Mouse (Mus musculus): Measurements from ENCODE around the gene Ube2e1. TPM values are rescaled to one million over a fixed set of nuclear protein-coding genes. Genes with fewer than 3 reads are reported as not detected.
A peak's percentile ranks its signal among the peaks of the same experiment; 100 is the strongest.

Gene Ube2e1
- total RNA-seq, 2 experiments from 2014 or later, result 33.7 to 35.7 TPM

- intact Hi-C loops (cut with DNase I), result no loop called here
- peak; percentile 45 to 49 for DNase-seq
These were observed 618 bp downstream of the Ube2e1 start for GRCm38 (mm10) chr14:18330789-18331692.

- intact Hi-C loops (cut with DNase I), result no loop called here
- peak; percentile 36 to 53 for DNase-seq
These were observed 4.5 kb downstream of the Ube2e1 start for GRCm38 (mm10) chr14:18326968-18327672.

- no peak for DNase-seq
- intact Hi-C loops (cut with DNase I), result no loop called here
These were observed 13.9 kb downstream of the Ube2e1 start for GRCm38 (mm10) chr14:18317457-18318411.

DNA sequence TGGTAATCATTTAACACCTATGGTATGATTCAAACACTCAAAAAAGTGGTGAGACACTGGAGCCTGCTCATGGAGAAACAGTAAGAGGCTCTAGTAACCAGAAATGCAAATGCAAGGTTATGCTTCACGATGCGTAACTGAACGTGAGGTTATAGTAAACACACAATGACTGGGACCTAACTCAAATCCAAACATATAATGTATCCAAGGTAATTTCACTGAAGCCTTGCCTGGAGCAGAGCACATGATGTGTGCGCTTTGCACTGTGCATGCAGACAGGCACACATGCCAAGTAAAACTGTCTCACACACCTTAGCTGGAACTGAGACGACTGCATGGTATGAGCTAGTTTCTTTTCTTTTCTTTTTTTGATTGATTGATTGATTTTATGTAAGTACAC is 27.5 kb downstream of the Ube2e1 start:
- DNase-seq, result no peak
- intact Hi-C loops (cut with DNase I), result no loop called here

DNA sequence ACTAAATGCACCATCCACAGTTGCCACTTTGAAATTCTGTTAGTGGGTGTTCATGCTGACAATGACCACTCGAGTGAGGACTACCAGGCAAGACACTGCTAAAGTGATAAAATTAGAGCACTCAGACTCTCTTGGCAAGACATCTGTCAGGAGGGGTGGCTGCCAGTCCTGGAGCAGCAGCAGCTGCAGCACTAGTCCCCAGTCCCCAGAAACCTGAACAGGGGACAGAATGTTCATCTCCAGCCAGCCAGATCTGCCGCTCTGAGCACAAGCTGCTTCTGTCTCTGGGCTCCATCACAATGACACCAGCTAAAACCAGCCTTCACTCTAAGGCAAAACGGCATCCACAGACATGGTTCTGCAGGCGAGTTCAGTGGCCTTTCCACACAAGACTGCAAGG is 28.4 kb downstream of the Ube2e1 start:
- intact Hi-C loops (cut with DNase I), result no loop called here
- DNase-seq, result peak; percentile 53 to 59

- DNase-seq, result no peak
- intact Hi-C loops (cut with DNase I), result no loop called here
These were observed 28.9 kb downstream of the Ube2e1 start for GRCm38 (mm10) chr14:18302750-18303149.

DNA sequence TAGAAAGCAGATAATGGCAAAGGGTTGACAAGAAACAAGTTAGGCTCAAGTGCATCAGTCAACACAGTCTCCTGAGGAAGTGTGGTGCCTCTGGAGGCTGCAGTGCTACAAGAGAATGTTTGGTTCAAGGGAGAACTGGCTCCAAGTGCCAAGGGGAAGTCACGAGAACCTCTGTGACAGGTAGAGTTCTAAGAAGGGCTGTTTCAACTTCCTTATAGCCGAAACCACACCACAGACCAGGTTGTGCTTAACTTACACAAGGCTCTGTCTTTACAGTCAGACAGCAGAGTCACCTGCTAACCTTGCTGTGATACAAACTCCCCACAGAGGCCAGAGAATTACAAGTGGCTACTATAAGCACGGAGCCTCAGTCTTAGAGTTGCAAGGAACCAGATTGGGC is 30.1 kb downstream of the Ube2e1 start:
- intact Hi-C loops (cut with DNase I), result no loop called here

GRCm38 (mm10) chr14:18300676-18301075 is 31.0 kb downstream of the Ube2e1 start:
- intact Hi-C loops (cut with DNase I), result no loop called here
- DNase-seq, result no peak

More for the DNA sequence above, 30.1 kb downstream of the Ube2e1 start:
- DNase-seq, result no peak

GRCm38 (mm10) chr14:18298874-18299273 is 32.8 kb downstream of the Ube2e1 start:
- DNase-seq, result no peak
- intact Hi-C loops (cut with DNase I), result no loop called here

DNA sequence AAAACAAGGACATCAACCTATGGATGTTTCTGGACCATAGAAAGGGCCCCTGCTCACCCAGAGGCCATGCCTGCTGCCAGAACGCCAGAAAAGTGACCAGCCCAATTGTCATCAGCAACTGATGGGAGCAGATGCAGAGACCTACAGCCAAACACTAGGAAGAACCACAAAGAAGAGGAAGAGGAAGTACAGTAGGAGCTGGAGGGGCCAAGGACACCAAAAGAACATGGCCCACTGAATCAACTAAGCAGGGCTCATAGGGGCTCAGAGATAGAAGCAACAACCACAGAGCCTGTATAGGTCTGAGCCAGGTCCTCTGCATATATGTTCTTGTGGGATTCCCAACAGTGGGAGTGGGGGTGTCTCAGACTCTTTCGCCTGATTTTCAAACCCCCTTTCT is 34.2 kb downstream of the Ube2e1 start:
- intact Hi-C loops (cut with DNase I), result no loop called here
- no peak for DNase-seq

DNA sequence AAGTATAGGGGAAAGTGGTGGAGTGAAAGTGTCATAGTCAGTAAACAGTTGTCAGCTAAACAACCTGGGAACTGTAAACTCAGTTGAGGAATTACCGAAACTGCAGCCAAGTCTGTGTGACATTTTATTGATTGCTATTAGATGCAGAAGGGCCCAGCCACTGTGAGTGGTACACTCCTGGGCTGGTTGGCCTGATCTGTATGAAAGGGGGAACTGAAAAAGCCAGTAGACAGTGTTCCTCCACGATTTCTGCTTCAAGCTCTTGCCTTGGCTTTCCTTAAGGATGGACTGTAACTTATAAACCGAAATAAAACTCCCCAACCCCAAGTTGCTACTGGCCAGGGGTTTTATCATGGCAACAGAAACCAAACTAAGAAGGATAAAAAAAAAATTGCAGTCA is 39.1 kb downstream of the Ube2e1 start:
- intact Hi-C loops (cut with DNase I), result no loop called here
- no peak for DNase-seq

- intact Hi-C loops (cut with DNase I), result no loop called here
- no peak for DNase-seq
These were observed 39.5 kb downstream of the Ube2e1 start for GRCm38 (mm10) chr14:18292111-18292510.

DNA sequence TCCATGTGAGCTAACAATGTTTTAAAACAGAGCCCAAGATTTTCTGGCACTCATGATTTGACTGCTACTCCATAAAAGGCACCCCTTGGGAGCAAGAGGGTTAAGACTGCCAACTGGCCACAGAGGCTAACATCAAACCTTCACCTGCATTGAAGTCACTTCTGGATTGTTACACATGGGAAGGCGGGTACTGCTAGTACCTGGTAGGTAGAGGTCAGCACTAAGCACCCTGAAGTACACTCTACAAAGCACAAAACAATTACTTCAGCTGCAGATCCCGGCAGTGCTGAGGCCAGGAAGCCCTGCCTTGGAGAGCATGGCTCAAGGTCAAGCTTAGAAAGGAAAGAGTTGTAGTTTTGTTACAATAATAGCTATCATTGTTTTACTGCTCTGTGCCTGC is 44.3 kb downstream of the Ube2e1 start:
- no peak for DNase-seq
- intact Hi-C loops (cut with DNase I), result no loop called here

GRCm38 (mm10) chr14:18286441-18286840 is 45.2 kb downstream of the Ube2e1 start:
- intact Hi-C loops (cut with DNase I), result no loop called here

DNA sequence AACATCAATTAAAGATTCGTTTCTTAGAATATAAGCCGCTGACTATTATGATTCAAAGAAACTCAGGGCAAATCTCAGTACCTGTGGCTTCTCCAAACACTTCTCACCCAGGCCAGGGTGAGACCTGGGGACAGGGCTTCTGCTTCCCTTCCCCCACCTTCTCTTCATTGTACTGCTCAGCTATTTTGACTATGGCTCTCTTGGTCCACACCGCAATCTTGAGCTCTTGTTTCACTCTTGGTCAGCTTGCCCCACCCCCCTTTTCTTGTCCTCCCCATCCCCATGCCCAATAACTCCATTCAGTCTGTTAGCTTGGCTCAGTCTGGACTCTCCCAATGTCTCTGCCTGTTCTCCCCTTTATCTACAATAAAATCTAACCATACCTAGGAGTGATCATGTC is 46.2 kb downstream of the Ube2e1 start:
- no peak for DNase-seq
- intact Hi-C loops (cut with DNase I), result no loop called here

More at GRCm38 (mm10) chr14:18286441-18286840, 45.2 kb downstream of the Ube2e1 start:
- no peak for DNase-seq

DNA sequence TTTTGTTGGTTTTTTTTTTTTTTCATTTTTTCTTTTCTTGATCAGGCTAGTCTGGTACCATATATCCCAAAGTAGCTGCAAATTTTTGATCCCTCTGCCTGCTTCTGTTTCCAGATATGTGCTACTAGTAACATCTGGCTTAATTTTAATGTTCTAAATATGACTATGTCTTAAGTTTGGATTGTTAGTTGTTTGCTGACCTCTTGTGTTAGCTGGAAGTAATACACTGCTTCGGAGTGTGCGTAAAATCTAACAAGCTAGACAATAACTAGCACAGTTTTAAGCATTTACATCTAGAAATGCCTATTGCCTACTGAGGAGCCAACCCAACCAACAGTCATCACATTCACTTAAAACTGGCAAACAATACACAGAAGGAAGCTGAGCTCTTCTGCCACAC is 47.1 kb downstream of the Ube2e1 start:
- peak in 1 of 2 experiments; percentile 33 for DNase-seq
- intact Hi-C loops (cut with DNase I), result loop anchor here (5.0 kb wide), 2 partner anchors 72 to 117 kb away; no protein-coding TSS in a partner anchor

GRCm38 (mm10) chr14:18280375-18280774 is 51.3 kb downstream of the Ube2e1 start:
- DNase-seq, result no peak
- intact Hi-C loops (cut with DNase I), result loop anchor here (5.0 kb wide), 2 partner anchors 68 to 113 kb away; no protein-coding TSS in a partner anchor

GRCm38 (mm10) chr14:18274526-18274925 is 57.1 kb downstream of the Ube2e1 start:
- intact Hi-C loops (cut with DNase I), result loop anchor here (5.0 to 10.0 kb wide), 2 partner anchors 63 to 620 kb away; no protein-coding TSS in a partner anchor

DNA sequence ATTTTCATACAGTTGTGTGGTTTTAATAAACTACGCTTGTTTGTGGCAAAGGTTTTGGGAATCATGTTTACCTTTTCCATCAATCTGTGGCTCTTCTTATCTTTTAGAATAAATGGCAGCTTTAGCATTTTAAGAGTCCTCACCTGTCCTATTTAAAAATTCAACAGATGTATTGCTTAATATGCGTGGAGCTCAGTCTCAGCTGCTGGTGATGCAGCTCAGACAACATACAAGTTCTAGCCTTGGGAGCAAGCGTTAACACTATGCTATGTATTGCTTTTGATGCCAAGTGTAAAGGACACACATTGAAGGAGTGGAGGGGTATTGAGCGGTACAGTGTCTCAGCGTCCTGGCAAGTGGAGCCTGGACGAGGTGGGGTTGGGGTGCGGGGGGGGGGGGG is 60.0 kb downstream of the Ube2e1 start:
- intact Hi-C loops (cut with DNase I), result loop anchor here (2.0 to 10.0 kb wide), 3 partner anchors 33 to 617 kb away; partner anchors contain the start of gene Nr1d2
- no peak for DNase-seq

More at GRCm38 (mm10) chr14:18274526-18274925, 57.1 kb downstream of the Ube2e1 start:
- DNase-seq, result no peak

All from heart, postnatal 14 days (tissue).